ENCODE assay signal across 8 mouse cellular contexts in the genomic region with DNA sequence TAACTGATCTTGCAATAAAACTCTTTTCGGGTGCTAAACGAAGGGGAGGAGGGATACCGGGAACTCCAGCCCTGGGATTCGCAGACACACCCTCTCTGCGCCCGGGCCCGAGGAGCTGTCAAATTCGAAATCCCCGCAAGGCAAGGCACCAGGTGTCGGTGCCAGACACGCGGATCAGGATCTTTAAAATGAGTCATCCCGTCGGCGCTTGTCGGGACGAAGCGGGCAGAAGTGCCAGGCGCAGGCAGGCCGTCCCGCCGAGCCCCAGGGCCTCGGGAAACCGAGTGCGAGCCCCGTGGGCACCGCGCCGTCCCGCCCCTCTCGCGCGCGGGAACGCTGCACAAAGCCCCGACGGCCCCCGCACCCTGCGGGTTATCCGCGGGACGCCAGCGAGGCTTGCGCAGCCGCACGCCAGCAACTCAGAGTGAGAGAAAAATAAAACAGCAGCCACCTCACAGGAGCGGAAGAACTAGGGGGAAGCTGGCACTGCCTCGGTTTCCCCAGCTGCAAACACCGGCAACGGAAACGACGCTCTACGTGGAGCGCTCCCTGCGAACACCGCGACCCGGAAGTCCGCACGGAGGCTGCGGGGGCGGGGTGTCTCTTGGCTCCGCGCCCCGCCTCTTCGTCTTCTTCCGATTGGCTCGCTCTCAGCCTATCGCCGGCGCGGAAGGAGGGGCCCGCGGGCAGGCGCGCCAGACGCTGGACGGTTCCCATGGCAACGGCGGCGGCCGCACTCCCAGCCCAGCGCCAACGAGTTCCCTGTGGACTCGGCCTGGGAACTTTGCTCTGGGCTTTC. TPM values are rescaled to one million over a fixed set of nuclear protein-coding genes. Genes with fewer than 3 reads are reported as not detected.
A peak's percentile ranks its signal among the peaks of the same experiment; 100 is the strongest.
DNase-seq lines count a peak whose midpoint lies in the region; ATAC-seq and TF ChIP-seq lines count a peak whose summit lies in the region.

A gene (minus strand): TSS at position 588 of the 799 bp plus-strand sequence.

- DNase-seq in 3T3-L1 (ENCODE audit: low read depth, low spot score): peak; percentile 92
- peak; percentile 93 to 97 for DNase-seq in adrenal gland, postnatal 4 days (ENCODE audit: low spot score in 2 of 2)
- DNase-seq in embryonic facial prominence, embryonic 14.5 days (ENCODE audit: low spot score): peak; percentile 98
- DNase-seq in heart, adult 2 months: peak; percentile 98 to 99
- peak; percentile 97 to 98 for DNase-seq in kidney, adult 8-10 months
- peak; percentile 91 to 98 for DNase-seq in spleen, postnatal 10 days (ENCODE audit: low spot score in 2 of 2)

- no peaks in the 10 kb centered on the region for H3K27me3 ChIP-seq in embryonic facial prominence, embryonic 14.5 days (replicated peaks; ENCODE audit: control insufficient read depth, insufficient read depth, low read length)
- H3K27me3 ChIP-seq in heart, adult 2 months (ENCODE audit: control insufficient read depth, insufficient read depth, low read length): no peaks in the 10 kb centered on the region
- H3K27me3 ChIP-seq in limb, embryonic 13.5 days: peaks cover 13% of the 10 kb centered on the region; the same call in 1 of the 2 replicates
- H3K27me3 ChIP-seq in midbrain, embryonic 16.5 days (ENCODE audit: control insufficient read depth, insufficient read depth, low read depth, low read length): no peaks in the 10 kb centered on the region

- 0 out of 2 replicates have a peak, but pooled peaks have one; percentile 31 for TF ChIP-seq EP300 in heart, adult 2 months (IDR thresholded peaks at IDR 0.05; ENCODE audit: insufficient read depth, low read depth, low read length)

- H3K79me2 ChIP-seq in heart, adult 2 months (replicated peaks; ENCODE audit: control insufficient read depth, insufficient read depth, low read length): no peaks in the 10 kb centered on the region

- peaks cover 4% of the 10 kb centered on the region; the same call in 1 of the 2 replicates for H3K4me1 ChIP-seq in embryonic facial prominence, embryonic 14.5 days (ENCODE audit: control insufficient read depth, insufficient read depth, low read length)
- H3K4me1 ChIP-seq in heart, adult 2 months (ENCODE audit: control insufficient read depth, insufficient read depth, low read length): no peaks in the 10 kb centered on the region; the same call in 1 of the 2 replicates
- H3K4me1 ChIP-seq in limb, embryonic 13.5 days: peaks cover 5% of the 10 kb centered on the region; the same call in 1 of the 2 replicates
- peaks cover 14% of the 10 kb centered on the region for H3K4me1 ChIP-seq in midbrain, embryonic 16.5 days (ENCODE audit: control insufficient read depth, insufficient read depth, low read length)

- ATAC-seq in embryonic facial prominence, embryonic 14.5 days (ENCODE audit: low read depth): peak; percentile 98
- ATAC-seq in limb, embryonic 13.5 days (ENCODE audit: low FRiP score, low read depth): peak; percentile 98
- peak; percentile 99 for ATAC-seq in midbrain, embryonic 16.5 days

- no peaks in the 10 kb centered on the region for H3K9me3 ChIP-seq in embryonic facial prominence, embryonic 14.5 days (ENCODE audit: control insufficient read depth, low read length)
- no peaks in the 10 kb centered on the region for H3K9me3 ChIP-seq in limb, embryonic 13.5 days
- no peaks in the 10 kb centered on the region for H3K9me3 ChIP-seq in midbrain, embryonic 16.5 days (replicated peaks; ENCODE audit: control insufficient read depth, low read length, poor library complexity, severe bottlenecking)

- H3K27ac ChIP-seq in embryonic facial prominence, embryonic 14.5 days (replicated peaks; ENCODE audit: low read depth, low read length): peak within 1 kb of the TSS; percentile 68
- peak within 1 kb of the TSS; percentile 84 for H3K27ac ChIP-seq in heart, adult 2 months
- H3K27ac ChIP-seq in limb, embryonic 13.5 days: no peak within 1 kb of the TSS
- peak within 1 kb of the TSS; percentile 80 for H3K27ac ChIP-seq in midbrain, embryonic 16.5 days (ENCODE audit: low read length)

- intact Hi-C loops in heart, adult 2 months (cut with DNase I): loop anchor here (2.0 to 5.0 kb wide), 2 partner anchors 111 to 260 kb away; no protein-coding TSS in a partner anchor

- peak within 1 kb of the TSS; percentile 91 for H3K4me3 ChIP-seq in embryonic facial prominence, embryonic 14.5 days (ENCODE audit: low read depth, low read length)
- peak within 1 kb of the TSS; percentile 78 for H3K4me3 ChIP-seq in heart, adult 2 months
- peak within 1 kb of the TSS; percentile 83 for H3K4me3 ChIP-seq in limb, embryonic 13.5 days
- H3K4me3 ChIP-seq in midbrain, embryonic 16.5 days (ENCODE audit: low read depth, low read length): peak within 1 kb of the TSS; percentile 77

- WGBS in embryonic facial prominence, embryonic 14.5 days: under 1% methylated on average over 73 of the region's 85 CpGs
- WGBS in heart, adult 2 months: under 1% methylated on average over 85 of the region's 85 CpGs
- under 1% methylated on average over 85 of the region's 85 CpGs for WGBS in limb, embryonic 13.5 days
- under 1% methylated on average over 84 of the region's 85 CpGs for WGBS in midbrain, embryonic 16.5 days

- H3K36me3 ChIP-seq in embryonic facial prominence, embryonic 14.5 days (ENCODE audit: control insufficient read depth, insufficient read depth, low read length): peaks cover 17% of the 10 kb centered on the region; the same call in 1 of the 2 replicates
- no peaks in the 10 kb centered on the region for H3K36me3 ChIP-seq in heart, adult 2 months (ENCODE audit: control insufficient read depth, insufficient read depth, low read length)
- peaks cover 12% of the 10 kb centered on the region for H3K36me3 ChIP-seq in limb, embryonic 13.5 days
- H3K36me3 ChIP-seq in midbrain, embryonic 16.5 days (ENCODE audit: control insufficient read depth, insufficient read depth, low read length): peaks cover 7% of the 10 kb centered on the region; the same call in 1 of the 2 replicates

- peak within 1 kb of the TSS; percentile 85 for H3K9ac ChIP-seq in embryonic facial prominence, embryonic 14.5 days (ENCODE audit: low read depth, low read length)
- H3K9ac ChIP-seq in heart, adult 2 months (ENCODE audit: low read depth, low read length): peak within 1 kb of the TSS; percentile 83
- peak within 1 kb of the TSS; percentile 88 for H3K9ac ChIP-seq in limb, embryonic 13.5 days
- peak within 1 kb of the TSS; percentile 71 for H3K9ac ChIP-seq in midbrain, embryonic 16.5 days (ENCODE audit: low read depth, low read length)

- H3K4me2 ChIP-seq in embryonic facial prominence, embryonic 14.5 days (ENCODE audit: low read depth, low read length): peak within 1 kb of the TSS; percentile 92
- peak within 1 kb of the TSS; percentile 89 for H3K4me2 ChIP-seq in limb, embryonic 13.5 days (replicated peaks)
- peak within 1 kb of the TSS; percentile 92 for H3K4me2 ChIP-seq in midbrain, embryonic 16.5 days (ENCODE audit: low read length)

- TF ChIP-seq CTCF in heart, adult 2 months (IDR thresholded peaks at IDR 0.05): no peak

- peak; percentile 87 for TF ChIP-seq POLR2A in heart, adult 2 months (IDR thresholded peaks at IDR 0.05; ENCODE audit: insufficient read depth, low read depth, low read length)

RNA-seq across cellular contexts. Expression of the gene that starts here (rescaled TPM):
- total RNA-seq in adrenal gland, postnatal 4 days (2021): 10 to 100 TPM; 19.1 to 25.0 TPM
- polyA plus RNA-seq in embryonic facial prominence, embryonic 14.5 days (2014; fragmentation: Nextera tagmentation; extraction: Ambion mirVana): 16.7 and 19.5 TPM in 2 replicates
- 1 to 10 TPM; 7.7 to 8.3 TPM for total RNA-seq in heart, adult 2 months (2021)
- 2.7 and 5.9 TPM in 2 replicates for polyA plus RNA-seq in heart, adult 2 months (2012; rRNA removed)
- 21.9 and 22.9 TPM in 2 replicates for polyA plus RNA-seq in limb, embryonic 13.5 days (2015; fragmentation: Nextera tagmentation; extraction: Ambion mirVana)
- polyA plus RNA-seq in midbrain, embryonic 16.5 days (2015; fragmentation: Nextera tagmentation; extraction: Ambion mirVana): 28.9 and 31.6 TPM in 2 replicates
